Mouse (Mus musculus): Measurements from ENCODE around the gene Fam187a.

DNA sequence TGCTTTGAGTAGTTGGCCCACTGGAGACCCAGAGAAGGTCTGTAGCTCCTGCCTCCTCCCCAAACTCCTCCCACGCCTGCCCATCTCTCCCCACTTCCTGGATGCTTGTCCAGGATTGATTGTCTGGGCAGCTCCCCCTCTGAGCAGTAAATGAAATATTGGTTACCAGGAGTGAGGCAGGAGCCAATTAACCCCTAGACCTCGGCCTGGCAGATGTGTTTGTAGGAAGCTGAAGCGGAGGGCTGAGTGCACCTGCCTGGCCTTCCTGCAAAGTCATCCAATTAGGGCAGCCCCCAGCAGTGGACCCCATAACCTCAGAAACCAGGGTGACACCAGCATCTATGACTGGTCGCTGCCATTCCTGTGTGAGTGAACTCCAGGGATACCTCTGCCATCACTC, 51.3 kb downstream of the Fam187a start:
- no peak for TF ChIP-seq CTCF (IDR thresholded peaks at IDR 0.05; ENCODE audit: low read depth)
- TF ChIP-seq EP300 (optimal IDR thresholded peaks at IDR 0.05), result no peak

Measured in stomach, postnatal 0 days (tissue).